Mouse (Mus musculus) kidney, adult 2 months (tissue): ENCODE measurements around the gene Iars2. TPM values are rescaled to one million over a fixed set of nuclear protein-coding genes. Genes with fewer than 3 reads are reported as not detected.
A peak's percentile ranks its signal among the peaks of the same experiment; 100 is the strongest.

ENCODE experiments used
- DNase-seq: peaks from one replicate; pipeline ENCODE4 v3.0.0; 2021
- H3K27ac ChIP-seq: fragments of 200-500 bp; 2 replicates; pipeline ENCODE4 v1.5.1; 2012; ENCODE audit warnings: low read depth, low read length, control low read depth, inconsistent platforms; ENCODE audit not compliant: insufficient read depth
- H3K27me3 ChIP-seq: fragments of 200-500 bp; replicated peaks from 2 replicates; pipeline ENCODE4 v1.6.1; 2012; ENCODE audit warnings: mild to moderate bottlenecking, moderate library complexity, low read length, inconsistent platforms; ENCODE audit not compliant: control insufficient read depth, insufficient read depth
- H3K36me3 ChIP-seq: fragments of 200-500 bp; 2 replicates; pipeline ENCODE4 v1.6.1; 2012; ENCODE audit warnings: mild to moderate bottlenecking, moderate library complexity, low read length, inconsistent platforms; ENCODE audit not compliant: control insufficient read depth, insufficient read depth
- H3K4me1 ChIP-seq: fragments of 200-500 bp; 2 replicates; pipeline ENCODE4 v1.6.1; 2011; ENCODE audit warnings: low read length; ENCODE audit not compliant: control insufficient read depth, insufficient read depth
- H3K4me3 ChIP-seq: fragments of 200-500 bp; 2 replicates; pipeline ENCODE4 v1.5.1; 2011; ENCODE audit warnings: mild to moderate bottlenecking, low read depth, low read length, control low read depth; ENCODE audit not compliant: insufficient read depth
- CTCF ChIP-seq: fragments of 200-500 bp; conservative IDR thresholded peaks from 2 replicates; pipeline ENCODE4 v1.5.1; 2011; ENCODE audit warnings: low read depth, mild to moderate bottlenecking, control low read depth, low read length, moderate library complexity, mixed read lengths; ENCODE audit not compliant: insufficient read depth, insufficient read length
- POLR2A ChIP-seq: fragments of 200-500 bp; IDR thresholded peaks from one replicate; pipeline ENCODE4 v1.6.1; 2011; ENCODE audit warnings: low read depth, low read length, control low read depth
- WGBS: fragments of 180-500 bp; shearing (Covaris S2); methylation state at CpG from one replicate; pipeline ENCODE4 v1.1.7; 2018; 5-methylcytosine and 5-hydroxymethylcytosine counted together
- polyA plus RNA-seq: library from polyadenylated mRNA; depleted of rRNA; stranded (reverse); fragments of >200 nt; gene quantifications from 2 replicates; pipeline ENCODE4 v1.2.3, GENCODE M21; 2012

The Iars2 gene
- polyA plus RNA-seq, 1 experiment: 37.7 TPM

DNA sequence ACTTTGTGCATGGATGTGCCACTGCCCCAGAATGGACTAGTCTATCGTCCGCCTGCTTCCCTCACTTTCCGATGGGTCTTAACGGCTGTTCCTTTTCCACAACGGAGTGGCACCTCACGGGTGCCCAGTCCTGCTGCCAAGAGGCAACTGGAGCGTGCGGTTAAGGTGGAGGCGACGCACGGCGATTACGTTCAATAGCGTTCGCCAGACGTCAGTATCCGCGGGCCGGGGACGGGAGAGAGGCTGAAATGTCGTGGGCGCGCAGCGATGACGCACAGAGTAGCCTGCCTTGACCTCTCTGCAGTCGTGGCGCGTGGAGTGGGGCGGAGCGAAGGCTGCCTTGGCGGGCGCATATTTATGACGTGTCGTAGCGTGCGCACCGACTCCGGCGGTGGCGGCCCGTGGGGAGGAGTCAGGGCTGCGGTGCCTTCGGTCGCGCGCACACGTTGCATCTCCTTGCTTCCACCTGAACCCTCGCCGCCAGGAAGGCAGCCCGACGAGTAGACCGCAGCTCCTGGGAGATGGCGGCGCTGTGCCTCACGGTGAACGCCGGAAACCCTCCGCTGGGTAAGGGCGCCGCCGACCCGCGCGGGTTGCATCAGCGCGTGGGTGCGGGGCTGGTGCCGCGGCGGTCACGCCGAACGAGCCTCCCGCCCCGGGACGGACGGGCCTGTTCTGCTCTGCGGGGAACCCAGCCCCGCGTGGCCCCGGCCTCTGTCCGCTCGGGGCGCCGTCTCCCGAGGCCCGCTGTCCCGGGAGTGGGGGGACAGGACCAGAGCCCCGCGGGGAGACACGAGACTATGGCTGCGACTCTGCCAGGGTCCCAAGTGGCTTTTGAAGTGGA lies 33.7 kb upstream of the Iars2 start, which contains the start of gene Eprs:
TSS of gene Eprs (plus strand) at position 368 of the 844 bp plus-strand sequence.
- Histone ChIP-seq H3K27me3 (no peaks in the 10 kb centered on the region), H3K4me3 (peak within 1 kb of the TSS; percentile 83), H3K4me1 (peaks cover 4% of the 10 kb centered on the region; the same call in 1 of the 2 replicates), H3K36me3 (0 out of 2 replicates have a peak, but pooled peaks cover 2% of the 10 kb centered on the region), H3K27ac (peak within 1 kb of the TSS; percentile 76)
- peak; percentile 99 for DNase-seq
- TF ChIP-seq CTCF: no peak
- TF ChIP-seq POLR2A: peak; percentile 60
- WGBS: under 1% methylated on average over 92 of the region's 92 CpGs

DNA sequence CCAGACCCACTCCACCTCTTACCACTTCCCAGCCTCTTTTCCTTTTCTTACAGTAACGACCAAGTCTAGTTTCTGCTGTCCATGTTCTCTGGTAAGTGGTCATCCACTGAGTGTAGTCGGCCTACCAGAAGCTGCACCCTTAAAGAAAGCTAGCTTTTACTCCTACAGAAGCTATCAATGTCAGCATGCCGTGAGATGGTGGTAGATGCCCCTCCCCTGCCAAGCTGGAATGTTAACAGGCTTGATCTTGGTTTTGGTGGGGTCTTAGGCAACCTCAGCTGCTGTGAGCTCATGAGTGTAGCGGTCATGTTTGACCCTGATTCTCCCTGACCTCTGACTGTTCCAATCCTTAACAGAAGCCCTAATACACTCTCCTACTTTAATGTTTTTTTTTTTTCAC lies 29.0 kb upstream of the Iars2 start:
- H3K36me3 ChIP-seq: peaks cover 2% of the 10 kb centered on the region; the same call in 1 of the 2 replicates
- DNase-seq: no peak
- TF ChIP-seq CTCF (no peak), POLR2A (no peak)
- no peak overlapping the region for H3K4me3 ChIP-seq
- H3K27ac ChIP-seq: no peak overlapping the region
- no peaks in the 10 kb centered on the region for H3K4me1 ChIP-seq
- 82% methylated on average over 4 of the region's 4 CpGs for WGBS
- no peaks in the 10 kb centered on the region for H3K27me3 ChIP-seq

GRCm38 (mm10) chr1:185356246-185356645 lies 27.1 kb upstream of the Iars2 start:
- 94% methylated on average over 8 of the region's 8 CpGs for WGBS

DNA sequence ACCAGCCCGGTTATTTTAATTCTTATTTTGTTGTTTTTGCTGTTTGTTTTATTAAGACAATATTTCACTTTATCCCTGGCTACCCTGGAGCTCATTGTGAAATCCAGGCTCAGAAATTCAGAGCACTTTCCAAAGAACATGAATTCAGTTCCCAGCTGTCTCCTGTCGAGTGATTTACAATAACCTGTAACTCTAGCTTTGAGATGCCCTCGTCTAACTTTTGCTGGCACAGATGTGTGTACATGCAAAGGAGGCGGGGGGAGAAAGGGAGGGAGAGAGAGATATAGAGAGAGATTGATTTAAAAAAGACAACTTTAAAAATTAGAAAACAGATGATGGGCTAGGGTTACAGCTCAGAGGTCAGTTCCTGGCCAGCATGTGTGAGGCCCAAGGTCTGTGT lies 25.5 kb upstream of the Iars2 start:
- no peak for DNase-seq
- H3K36me3 ChIP-seq: peaks cover 5% of the 10 kb centered on the region; the same call in 1 of the 2 replicates

More at GRCm38 (mm10) chr1:185356246-185356645, 27.1 kb upstream of the Iars2 start:
- Histone ChIP-seq H3K27me3 (no peaks in the 10 kb centered on the region), H3K4me1 (no peaks in the 10 kb centered on the region), H3K4me3 (no peak overlapping the region), H3K27ac (no peak overlapping the region), H3K36me3 (peaks cover 4% of the 10 kb centered on the region; the same call in 1 of the 2 replicates)
- no peak for DNase-seq
- no peak for TF ChIP-seq POLR2A
- no peak for TF ChIP-seq CTCF

GRCm38 (mm10) chr1:185353351-185353750 lies 24.2 kb upstream of the Iars2 start:
- DNase-seq: no peak
- Histone ChIP-seq H3K27me3 (no peaks in the 10 kb centered on the region), H3K4me1 (no peaks in the 10 kb centered on the region), H3K4me3 (no peak overlapping the region), H3K36me3 (peaks cover 5% of the 10 kb centered on the region; the same call in 1 of the 2 replicates), H3K27ac (no peak overlapping the region)
- 95% methylated on average over 8 of the region's 8 CpGs for WGBS
- TF ChIP-seq POLR2A (no peak), CTCF (no peak)

More for the DNA sequence above, 25.5 kb upstream of the Iars2 start:
- Histone ChIP-seq H3K27me3 (no peaks in the 10 kb centered on the region), H3K4me3 (no peak overlapping the region), H3K27ac (no peak overlapping the region), H3K4me1 (no peaks in the 10 kb centered on the region)
- TF ChIP-seq CTCF (no peak), POLR2A (no peak)
- WGBS: 62% methylated on average over 4 of the region's 4 CpGs

GRCm38 (mm10) chr1:185352151-185352550 lies 23.0 kb upstream of the Iars2 start:
- WGBS: 89% methylated on average over 12 of the region's 12 CpGs
- peaks cover 4% of the 10 kb centered on the region; the same call in 1 of the 2 replicates for H3K36me3 ChIP-seq
- TF ChIP-seq POLR2A (no peak), CTCF (no peak)
- no peak for DNase-seq
- no peak overlapping the region for H3K27ac ChIP-seq
- no peak overlapping the region for H3K4me3 ChIP-seq
- no peaks in the 10 kb centered on the region for H3K4me1 ChIP-seq
- no peaks in the 10 kb centered on the region for H3K27me3 ChIP-seq

DNA sequence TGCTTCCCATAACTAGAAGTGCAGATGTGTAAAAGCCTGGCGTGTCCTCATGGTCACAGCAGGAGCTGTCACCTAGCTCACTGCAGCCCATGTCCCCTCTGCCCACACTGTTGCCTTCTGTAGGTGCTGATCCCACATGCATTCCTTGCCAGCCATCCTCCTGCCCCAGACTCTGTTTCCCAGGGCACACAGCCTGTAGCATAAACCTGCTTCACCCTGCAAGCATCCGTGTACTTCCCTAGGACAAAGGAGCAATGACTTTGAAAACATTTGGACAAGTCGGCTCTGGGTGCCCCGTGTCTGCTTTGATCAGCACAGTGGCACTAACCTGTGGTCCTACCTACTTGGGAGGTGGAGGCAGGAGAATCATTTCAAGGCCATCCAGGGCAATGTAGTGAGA lies 21.4 kb upstream of the Iars2 start:
- Histone ChIP-seq H3K36me3 (peaks cover 4% of the 10 kb centered on the region; the same call in 1 of the 2 replicates), H3K4me1 (no peaks in the 10 kb centered on the region), H3K27me3 (no peaks in the 10 kb centered on the region), H3K4me3 (no peak overlapping the region), H3K27ac (no peak overlapping the region)
- WGBS: 91% methylated on average over 4 of the region's 4 CpGs
- no peak for DNase-seq
- TF ChIP-seq POLR2A: no peak
- no peak for TF ChIP-seq CTCF
